Mouse (Mus musculus) bone marrow macrophage, adult 2 months (primary cell): ENCODE results near the gene Bbs9. TPM values are rescaled to one million over a fixed set of nuclear protein-coding genes. Genes with fewer than 3 reads are reported as not detected.

Source experiments
- H3K27ac ChIP-seq: 2 replicates; pipeline ENCODE4 v1.5.1; 2012; ENCODE audit warnings: low read depth, low read length; ENCODE audit not compliant: insufficient read depth
- H3K4me1 ChIP-seq: 2 replicates; pipeline ENCODE4 v1.6.1; 2012; ENCODE audit warnings: low read length; ENCODE audit not compliant: control insufficient read depth, insufficient read depth
- H3K4me3 ChIP-seq: 2 replicates; pipeline ENCODE4 v1.5.1; 2012; ENCODE audit warnings: mild to moderate bottlenecking, low read length, moderate library complexity; ENCODE audit not compliant: insufficient read depth
- CTCF ChIP-seq: IDR thresholded peaks from 2 replicates; pipeline ENCODE4 v1.5.1; 2012; ENCODE audit warnings: low read depth, mild to moderate bottlenecking, low read length, moderate library complexity
- POLR2A ChIP-seq: IDR thresholded peaks from 2 replicates; pipeline ENCODE4 v1.6.1; 2012; ENCODE audit warnings: mild to moderate bottlenecking, low read depth, low read length, borderline replicate concordance
- polyA plus RNA-seq: library from polyadenylated mRNA; stranded (reverse); fragments of >200 nt; gene quantifications from 2 replicates; pipeline ENCODE4 v1.2.4, GENCODE M21; 2012; ENCODE audit not compliant: missing spikeins, insufficient read depth, insufficient read length

The Bbs9 gene
- polyA plus RNA-seq, 1 experiment, result 13.4 TPM

- H3K4me3 ChIP-seq, result no peak overlapping the region
- no peak for TF ChIP-seq POLR2A
- TF ChIP-seq CTCF, result no peak
- peaks cover 5% of the 10 kb centered on the region for H3K4me1 ChIP-seq
- H3K27ac ChIP-seq, result no peak overlapping the region
Measured at GRCm38 (mm10) chr9:22806494-22806893, 331.0 kb downstream of the Bbs9 start.

GRCm38 (mm10) chr9:22807693-22808092, 332.2 kb downstream of the Bbs9 start:
- peaks cover 5% of the 10 kb centered on the region for H3K4me1 ChIP-seq
- no peak overlapping the region for H3K27ac ChIP-seq
- no peak for TF ChIP-seq POLR2A
- TF ChIP-seq CTCF, result no peak
- no peak overlapping the region for H3K4me3 ChIP-seq

DNA sequence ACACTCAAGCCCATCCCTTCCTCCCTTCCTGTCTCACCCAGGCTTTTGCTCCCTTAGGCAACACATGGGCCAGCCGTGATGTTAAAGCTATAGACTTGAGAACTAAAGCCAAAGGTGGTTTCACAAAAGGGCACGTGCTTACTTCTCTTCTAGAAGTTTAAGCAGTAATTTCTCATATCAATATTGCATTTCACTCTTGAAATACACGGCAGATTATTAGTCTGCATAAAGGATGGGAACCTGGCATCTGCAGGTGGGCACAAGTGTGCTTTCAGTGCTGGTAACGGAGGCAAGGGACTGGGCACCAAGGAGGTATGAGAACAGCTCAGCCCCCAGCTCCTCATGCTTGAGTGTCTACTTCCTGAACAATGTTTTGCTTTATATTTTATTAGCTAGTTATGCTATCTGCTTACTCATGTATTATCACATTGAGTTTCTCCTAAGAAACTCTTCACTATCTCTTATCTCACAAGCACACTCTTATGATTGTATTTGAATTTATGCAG, 334.2 kb downstream of the Bbs9 start:
- peaks cover 11% of the 10 kb centered on the region for H3K4me1 ChIP-seq

GRCm38 (mm10) chr9:22810454-22810853, 334.9 kb downstream of the Bbs9 start:
- H3K27ac ChIP-seq, result no peak overlapping the region
- no peak for TF ChIP-seq POLR2A
- TF ChIP-seq CTCF, result no peak
- H3K4me3 ChIP-seq, result no peak overlapping the region
- H3K4me1 ChIP-seq, result peaks cover 19% of the 10 kb centered on the region

More for the DNA sequence above, 334.2 kb downstream of the Bbs9 start:
- TF ChIP-seq CTCF (no peak), POLR2A (no peak)
- H3K4me3 ChIP-seq, result no peak overlapping the region
- no peak overlapping the region for H3K27ac ChIP-seq

- no peak overlapping the region for H3K4me3 ChIP-seq
- TF ChIP-seq CTCF (no peak), POLR2A (no peak)
- peaks cover 24% of the 10 kb centered on the region for H3K4me1 ChIP-seq
- H3K27ac ChIP-seq, result no peak overlapping the region
Measured at GRCm38 (mm10) chr9:22811931-22812330, 336.4 kb downstream of the Bbs9 start.

DNA sequence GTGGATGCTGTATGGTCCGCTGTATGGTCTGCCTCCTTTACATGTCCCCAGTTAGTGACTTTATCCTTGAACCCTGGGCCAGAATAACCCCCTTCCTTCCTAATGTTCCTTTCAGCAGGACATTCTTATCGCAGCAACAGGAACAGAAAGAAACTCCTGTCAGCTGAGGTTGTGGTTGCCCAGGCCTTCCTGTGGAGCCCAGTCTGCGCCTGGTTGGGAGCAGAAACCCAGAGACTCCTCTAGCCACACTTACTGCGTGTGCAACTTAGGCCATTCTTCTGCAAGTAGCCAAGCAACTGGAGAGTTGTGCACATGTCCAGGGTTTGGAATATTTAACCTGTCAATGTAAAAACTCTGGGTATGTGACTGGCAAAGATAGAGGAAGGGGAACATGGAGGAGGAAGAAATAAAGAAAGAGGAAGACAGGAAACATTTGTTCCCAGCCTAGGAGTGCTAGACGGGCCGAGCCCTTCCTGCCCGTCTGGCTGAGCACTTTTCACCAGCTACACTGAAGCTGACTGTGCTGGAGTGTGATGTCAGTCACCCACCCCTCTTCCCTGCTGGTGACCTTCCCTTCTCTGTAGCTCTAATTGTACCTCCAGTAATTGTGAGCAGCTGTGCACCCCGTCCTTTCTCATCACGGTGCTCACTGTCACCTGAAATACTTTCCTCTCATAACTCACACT, 339.0 kb downstream of the Bbs9 start:
- TF ChIP-seq POLR2A (no peak), CTCF (no peak)
- Histone ChIP-seq H3K27ac (peak overlapping the region; percentile 33), H3K4me3 (peak overlapping the region; percentile 7), H3K4me1 (peaks cover 19% of the 10 kb centered on the region)

- TF ChIP-seq POLR2A, result no peak
- no peak for TF ChIP-seq CTCF
- Histone ChIP-seq H3K4me3 (peak overlapping the region; percentile 7), H3K4me1 (peaks cover 19% of the 10 kb centered on the region), H3K27ac (peak overlapping the region; percentile 32)
Measured at GRCm38 (mm10) chr9:22815093-22815458, 339.6 kb downstream of the Bbs9 start.

- TF ChIP-seq CTCF (no peak), POLR2A (no peak)
- no peak overlapping the region for H3K27ac ChIP-seq
- no peak overlapping the region for H3K4me3 ChIP-seq
- peaks cover 17% of the 10 kb centered on the region for H3K4me1 ChIP-seq
Measured at GRCm38 (mm10) chr9:22819539-22819938, 344.0 kb downstream of the Bbs9 start.

DNA sequence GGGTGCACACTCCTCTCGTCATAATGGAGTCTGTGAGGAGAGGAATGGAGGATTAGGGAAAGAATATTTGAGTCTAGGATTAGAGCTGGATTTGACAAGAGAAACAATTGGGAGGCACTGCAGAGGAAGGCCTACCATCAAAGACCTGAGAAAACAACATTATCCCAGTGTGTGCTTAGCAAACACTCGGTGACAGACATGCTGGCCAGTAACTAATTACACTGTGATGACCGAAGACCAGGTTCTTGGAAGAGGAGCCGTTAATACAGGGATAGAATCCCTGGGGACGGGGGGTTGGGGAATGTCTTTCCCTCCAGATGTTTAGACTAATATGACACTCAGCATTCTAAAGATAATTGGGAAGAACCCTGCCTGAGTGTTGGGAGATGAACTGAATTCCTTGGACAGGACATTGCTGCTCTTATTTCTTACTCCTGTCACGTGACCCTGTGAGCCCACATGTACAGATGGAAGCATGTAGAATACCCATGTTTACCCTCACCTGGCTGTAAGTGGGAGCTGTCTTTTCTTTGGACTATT, 345.2 kb downstream of the Bbs9 start:
- TF ChIP-seq POLR2A (no peak), CTCF (no peak)
- no peak overlapping the region for H3K4me3 ChIP-seq
- no peak overlapping the region for H3K27ac ChIP-seq
- peaks cover 6% of the 10 kb centered on the region for H3K4me1 ChIP-seq

DNA sequence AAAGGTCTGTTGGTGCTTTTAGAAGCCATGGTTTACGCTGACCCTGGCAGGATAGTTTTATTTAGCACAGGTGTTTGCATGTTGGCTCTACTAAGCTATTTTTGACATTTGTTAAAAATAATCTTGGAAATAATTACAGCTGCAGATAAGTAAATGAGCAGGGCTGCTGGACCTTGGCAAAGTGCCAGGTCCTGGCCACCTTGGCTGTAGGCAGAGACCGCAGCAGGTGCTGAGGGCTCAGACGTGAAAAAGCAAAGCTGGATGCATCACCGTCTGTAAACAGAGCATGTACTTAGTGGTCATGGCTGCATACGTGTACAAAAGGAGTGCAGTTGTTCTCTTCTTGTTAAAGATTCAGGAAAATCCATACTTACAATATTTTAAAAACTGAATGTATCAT, 347.3 kb downstream of the Bbs9 start:
- TF ChIP-seq POLR2A, result no peak
- no peak for TF ChIP-seq CTCF
- no peak overlapping the region for H3K27ac ChIP-seq
- peaks cover 4% of the 10 kb centered on the region for H3K4me1 ChIP-seq
- H3K4me3 ChIP-seq, result no peak overlapping the region
